Comparison of ENCODE assay signal across 27 mouse cellular contexts in genomic region chr1:90390422-90390821, GRCm38 (mm10).
"Had no signal": no experiment of that assay in that cellular context is flagged by ENCODE, and none has a peak within 500 bp of the region (broad histone marks: within the 10 kb centered on the region; RNA-seq: fewer than 3 reads in every experiment).

No protein-coding gene starts in this region.

- H3K36me3 ChIP-seq: heart, embryonic 10.5 days; heart, embryonic 12.5 days; hindbrain, embryonic 10.5 days; hindbrain, embryonic 12.5 days; intestine, embryonic 15.5 days; limb, embryonic 10.5 days; limb, embryonic 12.5 days; liver, embryonic 13.5 days; liver, embryonic 15.5 days had no signal

- H3K4me3 ChIP-seq: heart, embryonic 10.5 days; heart, embryonic 12.5 days; hindbrain, embryonic 10.5 days; hindbrain, embryonic 12.5 days; intestine, embryonic 15.5 days; left cerebral cortex, adult 2 months; limb, embryonic 10.5 days; limb, embryonic 12.5 days; liver, embryonic 13.5 days; liver, embryonic 15.5 days had no signal

- H3K9me3 ChIP-seq: heart, embryonic 10.5 days; heart, embryonic 12.5 days; hindbrain, embryonic 10.5 days; hindbrain, embryonic 12.5 days; intestine, embryonic 15.5 days; limb, embryonic 10.5 days; limb, embryonic 12.5 days; liver, embryonic 13.5 days; liver, embryonic 15.5 days had no signal

- H3K9ac ChIP-seq: heart, embryonic 12.5 days; hindbrain, embryonic 12.5 days; hindbrain, embryonic 14.5 days; intestine, embryonic 15.5 days; limb, embryonic 12.5 days; liver, embryonic 13.5 days; liver, embryonic 15.5 days had no signal

- ATAC-seq: hindbrain, embryonic 16.5 days; inflammation-experienced regulatory T-cells, adult 6 months; intestine, embryonic 15.5 days; intestine, postnatal 0 days had no signal

- H3K27me3 ChIP-seq: hindbrain, embryonic 12.5 days; intestine, embryonic 15.5 days; liver, embryonic 13.5 days; liver, embryonic 15.5 days had no signal

- DNase-seq: gastrocnemius, postnatal 14 days; gastrocnemius, postnatal 36 days; heart, adult 11 months; heart, postnatal 10 days; heart, postnatal 4 days; kidney, adult 18-20 months; kidney, adult 8-10 months; kidney, postnatal 10 days; kidney, postnatal 25 days; kidney, postnatal 4 days; layer of hippocampus, adult 9-11 months; liver; liver, embryonic 13.5 days had no signal

- H3K4me2 ChIP-seq: heart, embryonic 12.5 days; hindbrain, embryonic 12.5 days; hindbrain, embryonic 14.5 days; intestine, embryonic 15.5 days; limb, embryonic 12.5 days; liver, embryonic 11.5 days; liver, embryonic 13.5 days; liver, embryonic 15.5 days had no signal

- H3K4me1 ChIP-seq: heart, embryonic 10.5 days; heart, embryonic 12.5 days; hindbrain, embryonic 10.5 days; hindbrain, embryonic 12.5 days; intestine, embryonic 15.5 days; limb, embryonic 10.5 days; liver, embryonic 13.5 days; liver, embryonic 15.5 days had no signal

- H3K27ac ChIP-seq: heart, embryonic 10.5 days; hindbrain, embryonic 10.5 days; hindbrain, embryonic 12.5 days; hindbrain, embryonic 14.5 days; intestine, embryonic 15.5 days; left cerebral cortex, adult 2 months; limb, embryonic 10.5 days; limb, embryonic 12.5 days; liver, embryonic 13.5 days; liver, embryonic 15.5 days had no signal
